Mouse (Mus musculus) adrenal gland, postnatal 14 days (tissue): ENCODE results near the gene Dclk2. TPM values are rescaled to one million over a fixed set of nuclear protein-coding genes. Genes with fewer than 3 reads are reported as not detected.

Source experiments
- DNase-seq: peaks from one replicate; pipeline ENCODE4 v3.0.0; 2021; ENCODE audit warnings: mixed read lengths
- long read RNA-seq, 2 experiments: library from polyadenylated mRNA; stranded (forward); transcript quantifications; one replicate each; pipeline ENCODE4 v2.0.0; 2021
- total RNA-seq: library from RNA; stranded (reverse); gene quantifications from 2 replicates; pipeline ENCODE4 v1.2.3, GENCODE M21; 2021

Gene Dclk2
- 9.0 and 9.2 TPM in 2 replicates for total RNA-seq
- long read RNA-seq, experiment 1, partial matches to known transcripts, result 0 of 10 reads
- long read RNA-seq, experiment 1, other reads (novel, unspliced or antisense), result 6 of 10 reads
- long read RNA-seq, experiment 2, full-length matches to known transcripts, result 2 of 9 reads
- long read RNA-seq, experiment 2, partial matches to known transcripts, result 2 of 9 reads
- long read RNA-seq, experiment 2, other reads (novel, unspliced or antisense), result 5 of 9 reads

GRCm38 (mm10) chr3:86920343-86921083 is at the start of gene Dclk2:
Gene Dclk2, minus strand, starts transcription at chr3:86920852.
- peak; percentile 82 for DNase-seq

GRCm38 (mm10) chr3:86962665-86963435 is 42.2 kb upstream of the Dclk2 start:
- no peak for DNase-seq

GRCm38 (mm10) chr3:86961395-86961669 is 40.7 kb upstream of the Dclk2 start:
- DNase-seq, result no peak

- DNase-seq, result no peak
These were observed 40.2 kb upstream of the Dclk2 start for GRCm38 (mm10) chr3:86960656-86961394.

GRCm38 (mm10) chr3:86959088-86959487 is 38.4 kb upstream of the Dclk2 start:
- DNase-seq, result no peak

GRCm38 (mm10) chr3:86955376-86955775 is 34.7 kb upstream of the Dclk2 start:
- no peak for DNase-seq

- DNase-seq, result no peak
These were observed 33.9 kb upstream of the Dclk2 start for GRCm38 (mm10) chr3:86954521-86954920.

GRCm38 (mm10) chr3:86953819-86954218 is 33.2 kb upstream of the Dclk2 start:
- no peak for DNase-seq

GRCm38 (mm10) chr3:86950652-86951051 is 30.0 kb upstream of the Dclk2 start:
- no peak for DNase-seq

GRCm38 (mm10) chr3:86936254-86936836 is 15.7 kb upstream of the Dclk2 start:
- DNase-seq, result no peak

- no peak for DNase-seq
These were observed 12.8 kb upstream of the Dclk2 start for GRCm38 (mm10) chr3:86933446-86933845.

GRCm38 (mm10) chr3:86923686-86924085 is 3.0 kb upstream of the Dclk2 start:
- DNase-seq, result no peak

- DNase-seq, result peak; percentile 50
These were observed 726 bp upstream of the Dclk2 start for GRCm38 (mm10) chr3:86921181-86921975.

GRCm38 (mm10) chr3:86919641-86920342 is 860 bp downstream of the Dclk2 start:
- peak; percentile 29 for DNase-seq

GRCm38 (mm10) chr3:86917048-86917447 is 3.6 kb downstream of the Dclk2 start:
- no peak for DNase-seq

GRCm38 (mm10) chr3:86916626-86917025 is 4.0 kb downstream of the Dclk2 start:
- no peak for DNase-seq

- no peak for DNase-seq
These were observed 5.4 kb downstream of the Dclk2 start for GRCm38 (mm10) chr3:86915291-86915690.

GRCm38 (mm10) chr3:86914316-86914715 is 6.3 kb downstream of the Dclk2 start:
- no peak for DNase-seq

- no peak for DNase-seq
These were observed 22.3 kb downstream of the Dclk2 start for GRCm38 (mm10) chr3:86898366-86898765.

- no peak for DNase-seq
These were observed 23.1 kb downstream of the Dclk2 start for GRCm38 (mm10) chr3:86897551-86897950.

- DNase-seq, result no peak
These were observed 23.6 kb downstream of the Dclk2 start for GRCm38 (mm10) chr3:86897066-86897465.
